Mouse (Mus musculus): ENCODE measurements around the gene Sgsh.

Gene Sgsh

DNA sequence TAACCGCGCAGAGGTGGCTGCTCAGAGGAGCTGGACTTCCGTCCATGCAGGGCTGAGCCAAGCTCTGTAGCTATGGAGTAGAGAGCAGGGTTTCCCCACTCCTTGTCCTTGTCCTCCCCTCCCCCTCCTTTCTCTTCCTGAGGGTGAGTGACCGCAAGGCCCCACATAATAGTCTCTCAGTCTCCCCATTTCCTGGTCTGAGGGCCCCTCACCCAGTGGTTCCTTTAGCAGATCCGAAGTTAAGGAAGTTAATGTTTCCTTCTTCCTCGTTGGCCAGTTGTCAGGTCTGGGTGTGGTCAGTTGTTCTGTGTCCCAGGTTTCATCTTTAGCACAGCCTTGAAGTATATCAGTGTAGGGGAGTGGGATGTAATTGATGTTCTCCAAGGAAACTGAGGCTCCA, 20.1 kb upstream of the Sgsh start:
- DNase-seq: no peak

DNA sequence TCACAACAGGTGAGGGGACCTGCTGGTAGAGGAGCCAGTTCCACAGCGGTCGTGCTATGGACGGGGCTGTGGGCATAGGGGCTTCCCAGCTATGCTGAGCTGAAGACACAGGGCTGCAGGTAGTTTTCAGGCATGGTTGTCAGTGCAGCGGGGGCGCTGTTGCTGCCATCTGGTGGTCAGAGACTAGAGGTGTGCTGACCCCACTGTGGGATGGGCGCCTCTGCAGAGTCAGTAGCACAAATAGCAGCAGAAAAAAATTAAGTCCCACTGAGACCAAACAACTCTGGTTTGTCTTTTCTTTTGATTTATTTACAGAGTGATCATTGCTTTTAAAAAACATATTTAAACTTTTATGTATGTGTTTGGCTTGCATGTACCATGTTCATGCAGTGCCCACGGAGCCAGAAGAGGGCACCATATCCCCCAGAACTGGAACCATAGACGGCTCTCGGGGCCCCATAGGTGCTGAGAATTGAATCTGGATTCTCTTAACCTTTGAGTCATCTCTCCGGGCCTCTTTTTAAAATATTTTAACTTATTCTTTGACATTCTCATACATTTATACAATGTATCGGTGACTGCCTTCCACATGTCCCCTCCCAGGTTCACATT, 8.3 kb upstream of the Sgsh start:
- DNase-seq: peak; percentile 75

DNA sequence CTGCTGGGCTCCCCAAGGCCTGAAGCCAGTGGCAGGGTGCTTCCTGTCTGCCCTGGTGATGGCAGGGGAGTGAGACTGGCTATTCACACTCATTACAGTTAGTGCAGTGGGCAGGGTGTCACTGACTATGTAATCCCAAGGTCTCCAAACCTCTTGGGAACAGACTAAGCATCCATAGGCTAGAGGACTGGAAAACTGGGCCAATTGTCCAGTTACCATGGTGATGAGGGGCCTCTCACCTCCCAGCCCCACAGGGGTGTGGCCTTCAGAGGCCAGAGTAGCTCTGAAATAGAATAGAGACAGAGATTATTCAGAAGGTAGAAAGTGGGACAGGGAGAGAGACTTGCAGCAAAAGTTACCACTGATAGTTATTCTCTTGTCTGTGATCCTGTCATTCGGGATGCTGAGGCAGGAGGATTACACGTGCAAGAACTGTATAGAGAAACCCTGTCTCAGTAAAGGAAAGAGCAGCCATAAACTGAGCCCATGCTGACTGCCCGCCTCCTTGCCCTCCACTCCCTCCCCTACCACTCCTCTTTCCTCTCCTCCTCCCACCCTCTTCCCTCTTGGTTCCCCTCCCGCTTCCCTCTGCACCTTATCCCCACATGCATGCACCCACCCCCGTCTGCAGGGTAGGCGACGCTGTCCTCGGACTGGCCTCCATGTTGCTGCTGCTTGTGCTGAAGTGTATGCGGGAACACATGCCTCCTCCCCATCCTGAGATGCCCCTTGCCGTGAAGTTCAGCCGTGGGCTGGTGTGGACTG, 7.6 kb upstream of the Sgsh start:
- DNase-seq: no peak

DNA sequence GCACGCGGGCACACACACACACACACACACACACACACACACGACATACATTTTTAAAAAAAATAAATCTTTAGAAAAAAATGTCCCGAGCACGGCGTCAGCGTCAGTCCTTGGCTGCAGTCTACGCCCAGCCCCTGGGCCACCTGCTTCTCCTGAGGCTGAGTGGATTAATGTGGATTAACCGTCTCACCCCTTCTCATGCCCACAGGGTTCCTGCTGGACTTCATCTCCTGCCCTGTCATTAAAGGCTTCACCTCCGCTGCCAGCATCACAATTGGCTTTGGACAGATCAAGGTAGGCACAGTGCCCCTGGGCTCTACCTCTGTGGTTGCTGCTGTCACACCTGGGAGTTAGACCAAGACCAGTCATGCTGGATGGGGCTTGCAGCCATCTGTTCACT, 3.8 kb upstream of the Sgsh start:
- DNase-seq: no peak

DNA sequence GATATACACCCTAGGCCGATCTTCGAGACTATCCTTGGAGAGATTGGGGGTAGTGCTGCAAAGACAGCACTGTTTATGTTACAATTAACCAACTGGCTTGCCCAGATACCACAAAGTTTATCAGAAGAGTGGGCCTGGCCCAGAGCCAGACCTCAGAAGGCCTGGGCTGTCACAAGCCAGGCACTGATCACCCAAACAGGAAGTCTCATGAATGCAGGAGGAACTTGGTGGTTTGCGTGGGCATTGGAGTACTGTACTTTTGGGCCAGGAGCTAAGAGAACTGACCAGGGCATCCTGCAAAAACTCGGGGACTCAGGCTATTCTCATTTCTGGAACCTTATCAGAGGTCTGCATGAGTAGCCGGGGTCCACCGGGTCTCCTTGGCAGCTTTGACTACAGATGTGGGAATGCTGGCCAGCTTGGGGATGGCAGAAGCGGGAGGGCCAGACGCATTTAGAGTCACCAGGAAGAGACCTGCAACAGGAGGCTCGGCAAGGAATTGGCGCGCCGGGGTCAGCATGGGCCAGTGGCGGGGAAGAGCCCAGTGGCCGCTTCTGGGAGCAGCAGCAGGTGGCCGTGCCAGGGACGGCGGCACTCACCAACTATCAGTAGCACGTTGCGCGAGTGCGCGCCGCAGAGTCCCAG, 416 bp downstream of the Sgsh start:
- DNase-seq: peak; percentile 72

DNA sequence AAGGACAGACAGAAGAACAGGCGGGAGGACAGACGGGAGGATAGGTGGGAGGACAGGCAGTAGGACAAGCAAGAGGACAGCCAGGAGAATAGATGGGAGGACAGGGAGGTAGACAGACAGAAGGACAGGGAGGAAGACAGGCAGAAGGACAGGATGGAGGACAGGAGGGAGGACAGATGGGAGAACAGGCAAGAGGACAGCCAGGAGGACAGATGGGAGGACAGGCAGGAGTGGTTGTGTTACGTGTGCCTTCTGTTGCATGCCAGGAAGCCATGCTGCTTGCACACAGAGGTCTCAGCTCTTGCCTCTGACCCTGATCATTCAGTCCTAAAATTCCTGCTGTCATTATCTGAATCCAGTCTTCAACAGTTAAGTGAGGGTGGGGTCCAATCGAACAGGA, 1.4 kb downstream of the Sgsh start:
- DNase-seq: no peak

DNA sequence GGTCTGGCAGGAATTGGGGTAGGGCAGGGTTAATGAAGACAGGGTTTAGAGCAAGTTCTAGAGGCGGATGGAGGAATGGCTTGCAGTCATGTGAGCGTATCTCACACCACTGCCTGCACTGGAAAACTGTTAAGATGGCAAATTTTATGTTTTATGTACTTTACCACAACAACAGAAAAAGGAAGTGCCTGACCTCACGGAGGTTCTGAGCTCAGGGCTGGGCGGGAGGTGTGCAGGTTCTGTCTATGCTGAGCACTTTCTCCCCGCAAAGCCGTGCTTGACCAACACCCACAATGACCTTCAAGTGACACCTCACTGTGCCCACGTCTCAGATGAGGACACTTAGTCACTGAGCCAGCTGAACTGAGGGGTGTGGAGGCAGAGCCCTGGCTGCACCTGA, 3.2 kb downstream of the Sgsh start:
- no peak for DNase-seq

DNA sequence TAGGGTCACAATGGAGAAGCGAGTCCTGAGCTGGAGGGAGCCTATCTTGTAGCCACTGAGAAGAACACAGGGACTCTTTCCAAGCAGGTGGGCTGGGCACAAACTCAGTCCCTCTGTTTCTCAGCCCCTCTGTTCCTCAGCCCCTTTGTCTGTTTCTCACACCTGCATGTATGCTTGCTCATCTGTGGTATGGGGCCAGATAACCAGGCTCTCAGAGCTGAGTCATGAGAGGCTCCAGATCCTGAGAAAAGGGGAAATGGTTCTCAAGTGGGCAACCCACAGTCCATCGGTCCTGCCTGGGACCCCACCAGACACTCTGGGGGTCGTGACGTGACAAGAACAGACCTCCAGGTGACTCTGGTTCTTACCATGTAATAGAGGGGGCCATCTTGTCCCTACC, 8.2 kb downstream of the Sgsh start:
- no peak for DNase-seq

DNA sequence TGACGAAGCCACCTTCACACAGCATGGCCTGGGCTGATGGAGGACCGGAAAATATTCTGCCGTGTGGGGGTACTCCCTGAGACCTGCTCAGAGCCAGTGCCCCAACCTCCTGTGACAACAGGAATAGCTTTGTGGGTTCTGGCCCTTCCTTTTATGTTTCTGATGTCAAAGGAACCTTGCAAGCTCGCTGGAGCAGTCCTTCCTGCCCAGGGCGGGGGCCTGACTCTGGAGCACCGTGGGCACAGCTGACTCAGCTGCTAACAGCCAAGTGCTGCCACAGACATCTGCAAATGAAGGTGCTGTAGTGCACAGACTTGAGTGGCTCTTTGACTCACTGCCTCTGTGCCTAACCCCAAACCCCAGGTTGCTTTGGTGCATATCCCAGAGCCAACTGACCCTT, 10.5 kb downstream of the Sgsh start:
- DNase-seq: no peak

DNA sequence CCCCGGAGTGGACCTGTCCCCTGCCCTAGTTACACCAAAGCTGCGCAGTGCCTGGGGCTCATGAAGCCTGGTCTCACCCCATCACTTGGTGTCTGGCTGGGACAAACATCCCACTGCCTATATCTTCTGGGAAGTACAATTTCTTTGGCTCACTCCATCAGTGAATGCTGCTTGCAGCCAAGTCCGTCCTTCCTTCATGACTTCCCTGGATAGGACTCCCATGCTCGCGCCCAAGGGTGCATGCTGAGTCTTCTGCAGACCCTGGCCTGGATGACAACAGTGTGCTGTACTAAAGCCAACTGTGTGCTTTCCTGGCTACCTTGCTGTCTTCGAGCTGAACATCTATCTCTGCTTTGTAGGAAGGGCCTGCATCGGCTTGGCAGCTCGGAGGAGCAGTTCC, 11.2 kb downstream of the Sgsh start:
- no peak for DNase-seq

DNA sequence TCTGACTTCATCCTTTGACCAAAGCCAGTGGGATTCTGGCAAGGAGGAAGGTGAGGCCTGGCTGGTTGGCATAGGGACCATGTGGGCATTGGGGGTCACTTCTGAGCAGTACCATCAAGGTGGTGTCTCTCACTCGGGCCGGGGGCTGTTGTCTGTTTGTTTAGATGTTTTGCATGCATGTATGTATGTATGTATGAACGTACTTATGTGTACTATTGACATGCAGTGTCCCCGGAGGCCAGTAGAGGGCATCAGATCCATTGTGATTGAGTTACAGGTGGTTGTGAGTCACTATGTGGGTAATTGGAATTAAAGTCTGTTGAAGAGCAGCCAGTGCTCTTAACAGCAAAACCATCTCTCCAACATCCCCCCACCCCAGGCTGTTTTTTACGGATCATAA, 15.7 kb downstream of the Sgsh start:
- peak; percentile 78 for DNase-seq

DNA sequence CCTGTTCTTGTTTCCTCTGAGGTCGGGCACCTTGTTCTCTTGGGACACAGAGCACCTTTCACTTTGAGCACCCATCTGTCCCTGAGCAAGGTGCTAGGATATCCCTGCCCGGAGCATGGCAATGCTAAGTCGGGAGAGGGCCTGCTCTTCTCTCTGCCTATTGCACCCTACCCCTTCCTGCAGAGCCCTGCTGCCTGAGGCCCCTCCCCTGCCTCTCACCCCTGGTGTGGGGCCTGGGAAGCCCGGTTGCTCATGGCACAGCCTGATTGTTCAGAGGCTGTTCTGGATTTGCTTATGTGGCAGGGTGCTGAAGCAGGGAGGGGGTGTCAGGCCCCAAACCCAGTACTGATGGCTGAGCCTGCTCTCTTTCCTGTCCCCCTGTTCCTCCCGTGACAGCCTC, 16.2 kb downstream of the Sgsh start:
- no peak for DNase-seq

DNA sequence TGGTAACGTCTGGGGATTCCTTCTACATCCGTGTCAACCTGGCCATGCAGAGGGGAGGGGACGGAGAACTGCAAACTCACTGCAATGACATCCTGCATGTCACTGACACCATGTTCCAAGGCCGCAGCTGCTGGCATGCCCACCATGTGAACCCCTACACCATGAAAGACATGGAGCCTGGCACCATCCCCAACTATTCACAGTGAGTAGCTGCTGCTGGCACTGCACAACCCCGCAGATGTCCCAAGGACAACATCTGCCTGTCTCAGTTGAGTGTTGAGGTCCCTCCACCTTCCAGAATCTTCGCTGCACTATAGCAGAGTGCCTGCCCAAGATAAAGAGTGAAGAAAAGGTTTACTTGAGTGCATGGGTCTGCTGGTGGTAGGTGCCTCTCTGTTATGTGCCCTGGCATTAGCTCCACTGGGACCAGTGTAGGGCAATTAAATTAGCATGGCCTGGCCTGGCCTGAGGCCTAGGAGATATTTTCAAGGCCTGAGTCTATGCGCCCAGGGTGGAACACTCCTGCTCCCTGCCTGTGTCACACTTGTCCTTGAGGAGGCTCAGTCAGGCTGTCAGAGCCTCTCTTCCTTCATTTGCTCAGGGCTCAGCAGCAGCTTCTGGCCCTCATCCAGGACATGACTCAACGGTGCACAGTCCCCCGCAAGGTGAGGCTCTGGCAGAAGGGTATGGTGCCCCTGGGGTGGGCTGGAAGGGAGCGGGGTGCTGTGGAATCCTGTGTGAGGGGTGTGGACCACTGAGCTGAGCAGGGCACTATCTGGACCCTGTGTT, 16.9 kb downstream of the Sgsh start:
- no peak for DNase-seq

DNA sequence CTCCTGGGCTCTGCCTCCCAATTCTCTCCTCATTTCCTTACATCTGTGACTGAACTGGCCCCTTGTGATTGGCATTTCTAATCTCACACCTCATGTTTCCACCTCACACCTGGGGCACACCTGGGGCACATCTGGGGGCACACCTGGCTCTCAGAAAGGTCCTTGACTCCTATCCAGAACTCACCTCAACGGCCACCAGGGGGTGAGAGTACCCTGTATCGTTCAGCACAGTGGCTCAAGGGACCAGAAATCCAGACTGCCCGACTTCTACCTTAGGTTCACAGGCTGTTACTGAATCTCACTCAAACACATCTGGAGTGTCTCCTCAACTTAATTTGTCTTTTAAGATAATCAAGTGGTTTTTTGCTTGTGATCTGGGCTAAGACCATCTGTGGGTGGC, 23.4 kb downstream of the Sgsh start:
- no peak for DNase-seq

DNA sequence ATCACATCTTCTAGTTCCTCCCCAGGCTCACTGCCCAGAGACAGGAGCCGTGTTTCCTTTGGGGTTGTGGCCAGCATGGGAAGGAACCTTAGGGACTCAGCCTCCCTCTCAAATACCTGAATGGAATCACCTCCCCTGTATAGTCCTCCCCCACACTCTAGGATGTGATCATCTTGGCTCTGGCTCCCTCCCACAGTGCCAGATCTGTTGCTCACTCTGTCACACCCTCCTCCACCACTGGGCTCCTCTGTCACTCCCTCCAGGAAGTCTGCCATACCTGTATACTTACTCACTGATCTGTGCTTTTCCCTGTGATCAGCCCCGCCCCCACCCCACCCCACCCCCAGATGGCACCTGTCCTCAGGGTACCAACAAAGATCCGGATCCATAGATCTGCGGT, 24.7 kb downstream of the Sgsh start:
- DNase-seq: no peak

DNA sequence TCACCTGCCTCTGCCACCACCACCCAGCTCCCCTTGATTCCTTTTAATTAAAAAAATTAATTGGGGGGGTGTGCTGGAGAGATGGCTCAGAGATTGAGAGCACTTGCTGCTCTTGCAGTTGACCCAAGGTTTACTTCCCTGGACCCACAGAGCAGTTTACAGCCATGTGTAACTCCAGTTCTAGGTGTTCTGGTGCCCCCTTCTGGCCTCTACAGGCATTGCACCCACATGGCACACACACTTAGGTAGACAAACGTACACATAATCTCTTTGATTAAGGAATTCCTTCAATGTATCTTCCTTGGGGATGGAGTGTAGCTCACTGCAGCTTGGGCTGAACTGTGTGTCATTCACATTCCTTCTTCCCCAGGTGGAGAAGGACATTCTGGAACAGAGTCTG, 30.3 kb downstream of the Sgsh start:
- peak; percentile 22 for DNase-seq

DNA sequence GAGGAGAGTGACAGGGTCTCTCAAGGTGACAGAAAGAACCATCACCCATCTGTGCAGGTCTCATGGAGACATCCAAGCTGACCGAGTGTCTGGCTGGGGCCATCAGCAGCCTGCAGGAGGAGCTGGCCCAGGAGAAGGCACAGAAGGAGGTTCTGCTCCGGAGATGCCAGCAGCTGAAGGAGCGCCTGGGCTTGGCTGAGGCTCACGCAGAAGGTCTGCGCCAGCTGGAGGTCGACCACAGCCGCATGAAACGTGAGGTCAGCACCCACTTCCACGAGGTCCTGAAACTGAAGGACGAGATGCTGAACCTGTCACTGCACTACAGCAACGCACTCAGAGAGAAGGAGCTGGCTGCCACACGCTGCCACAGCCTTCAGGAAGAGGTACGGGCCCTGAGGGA, 32.8 kb downstream of the Sgsh start:
- DNase-seq: no peak

DNA sequence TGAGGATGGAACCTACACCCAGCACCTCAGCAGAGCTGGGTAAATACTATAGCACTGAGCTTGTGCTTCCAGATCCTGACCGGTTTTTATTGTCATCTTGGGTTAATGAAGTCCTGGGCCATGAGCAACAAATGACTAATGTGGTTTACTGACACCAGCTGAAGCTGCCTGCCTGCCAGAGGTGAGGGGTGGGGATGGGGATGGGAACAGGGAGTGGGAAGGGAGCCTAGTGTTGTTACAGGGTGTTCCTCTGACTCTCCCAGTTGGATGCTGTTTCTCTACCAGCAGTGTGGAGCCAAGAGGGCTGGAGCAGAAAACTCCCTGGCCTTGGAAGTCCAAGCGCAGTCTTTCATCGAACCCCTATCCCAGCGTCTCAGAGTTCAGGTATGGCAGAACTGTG, 38.6 kb downstream of the Sgsh start:
- no peak for DNase-seq

DNA sequence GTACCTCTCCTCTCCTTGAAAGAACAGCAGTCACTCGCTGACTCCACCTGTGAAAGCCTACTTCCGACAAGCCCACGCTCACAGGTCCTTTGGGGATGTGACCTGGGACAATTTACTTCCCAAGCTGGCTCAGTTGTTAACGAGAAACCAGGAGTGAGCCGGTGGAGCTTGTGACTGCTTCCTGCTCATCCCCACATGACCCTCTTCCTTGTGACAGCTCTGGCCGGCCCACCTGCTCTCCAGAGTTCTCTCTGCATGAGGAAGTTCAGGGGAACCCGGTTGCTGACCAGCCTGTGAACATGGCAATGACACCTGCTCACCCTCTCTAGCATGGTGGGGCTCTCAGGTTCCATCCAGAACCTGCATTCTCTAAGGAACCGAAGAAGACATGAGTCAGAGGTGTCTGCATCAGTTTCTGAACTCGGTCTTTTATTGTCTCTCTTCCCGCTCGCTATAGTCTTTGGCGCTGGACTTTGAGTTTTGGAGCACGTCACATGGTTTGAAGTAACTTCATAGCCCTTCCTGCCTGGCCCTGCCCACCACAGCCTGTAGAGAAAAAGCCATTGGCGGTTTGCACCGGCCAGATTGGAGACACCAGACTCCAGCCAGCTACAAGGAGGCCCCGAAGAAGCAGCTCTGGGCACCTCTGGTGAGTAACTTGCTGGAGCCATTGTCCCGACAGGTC, 40.9 kb downstream of the Sgsh start:
- no peak for DNase-seq

DNA sequence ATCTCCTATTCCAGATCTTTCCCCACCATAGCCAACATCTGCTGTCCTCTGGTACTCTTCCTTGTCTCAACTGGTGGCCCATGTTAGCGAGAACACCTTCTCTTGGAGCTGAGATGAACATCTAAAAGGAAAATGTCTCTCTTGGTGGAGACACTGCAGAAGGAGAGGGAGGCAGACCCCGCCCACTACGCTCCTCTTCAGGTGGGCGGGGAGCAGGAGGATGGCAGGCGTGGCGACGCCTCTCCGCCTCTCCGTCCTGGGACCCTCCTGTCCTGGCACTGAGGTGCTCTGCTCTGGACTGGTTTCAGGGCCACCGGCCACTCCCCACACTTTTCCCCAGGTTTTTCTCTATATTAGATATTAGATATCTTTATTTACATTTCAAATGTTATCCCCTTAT, 44.7 kb downstream of the Sgsh start:
- no peak for DNase-seq

DNA sequence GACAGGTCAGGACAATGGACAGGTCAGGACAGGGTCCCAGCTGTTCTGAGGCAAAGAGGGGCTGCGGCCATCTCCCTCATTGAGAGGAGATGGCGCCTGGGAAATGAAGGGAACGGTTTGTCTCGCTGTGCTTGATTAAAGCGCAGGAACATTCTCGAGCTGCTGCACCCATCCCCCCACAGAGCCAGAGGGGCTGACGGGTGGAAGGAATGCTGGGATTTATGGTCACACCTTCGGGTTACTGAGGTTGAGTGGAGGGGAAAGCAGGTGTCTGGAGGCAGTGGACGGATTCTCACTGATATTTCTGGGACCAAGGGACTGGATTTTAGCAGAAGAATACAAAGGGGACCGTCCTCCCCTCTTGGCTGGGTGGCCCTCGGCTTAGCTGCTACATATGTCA, 47.4 kb downstream of the Sgsh start:
- no peak for DNase-seq

DNA sequence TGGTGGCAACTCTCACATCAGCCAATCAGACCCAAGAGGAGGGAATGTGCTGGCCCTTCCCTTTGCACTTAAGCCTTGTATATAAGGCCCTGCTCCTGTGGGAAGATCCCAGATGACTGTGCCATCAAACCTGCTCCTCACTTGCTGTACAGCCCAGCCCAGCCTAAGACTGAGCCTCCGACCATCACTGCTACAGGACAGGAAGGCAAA, 47.8 kb downstream of the Sgsh start, which contains the start of gene Card14:
Card14 (plus strand) TSS at position 111 of the 210 bp plus-strand sequence.
- no peak for DNase-seq

Measured in liver (tissue).